Mouse (Mus musculus) embryo, embryonic 11.5 days (tissue): ENCODE data around the gene Fyn.
A peak's percentile ranks its signal among the peaks of the same experiment; 100 is the strongest.

Source experiments
- DNase-seq: peaks from one replicate; pipeline ENCODE4 v3.0.0-alpha.2; 2012; ENCODE audit warnings: low read depth, low spot score

Gene Fyn

GRCm38 (mm10) chr10:39535347-39535746, 166.7 kb downstream of the Fyn start:
- no peak for DNase-seq

- no peak for DNase-seq
Observed at GRCm38 (mm10) chr10:39536258-39536657, 167.6 kb downstream of the Fyn start.

GRCm38 (mm10) chr10:39540012-39540647, 171.5 kb downstream of the Fyn start:
- DNase-seq, result no peak

GRCm38 (mm10) chr10:39540995-39541394, 172.3 kb downstream of the Fyn start:
- no peak for DNase-seq

- DNase-seq, result no peak
Observed at GRCm38 (mm10) chr10:39541451-39541874, 172.8 kb downstream of the Fyn start.

- DNase-seq, result no peak
Observed at GRCm38 (mm10) chr10:39541951-39542521, 173.4 kb downstream of the Fyn start.

GRCm38 (mm10) chr10:39542535-39543257, 174.0 kb downstream of the Fyn start:
- no peak for DNase-seq

- DNase-seq, result no peak
Observed at GRCm38 (mm10) chr10:39543258-39543770, 174.7 kb downstream of the Fyn start.

- DNase-seq, result no peak
Observed at GRCm38 (mm10) chr10:39547369-39548074, 178.9 kb downstream of the Fyn start.

GRCm38 (mm10) chr10:39550791-39551190, 182.1 kb downstream of the Fyn start:
- DNase-seq, result no peak

GRCm38 (mm10) chr10:39551637-39552185, 183.1 kb downstream of the Fyn start:
- DNase-seq, result no peak

GRCm38 (mm10) chr10:39552351-39552814, 183.7 kb downstream of the Fyn start:
- DNase-seq, result no peak

- no peak for DNase-seq
Observed at GRCm38 (mm10) chr10:39552903-39553302, 184.2 kb downstream of the Fyn start.

- DNase-seq, result peak; percentile 50
Observed at GRCm38 (mm10) chr10:39555289-39555715, 186.6 kb downstream of the Fyn start.

- no peak for DNase-seq
Observed at GRCm38 (mm10) chr10:39555740-39556139, 187.1 kb downstream of the Fyn start.

GRCm38 (mm10) chr10:39557360-39557759, 188.7 kb downstream of the Fyn start:
- no peak for DNase-seq

- DNase-seq, result no peak
Observed at GRCm38 (mm10) chr10:39557851-39558250, 189.2 kb downstream of the Fyn start.

- DNase-seq, result no peak
Observed at GRCm38 (mm10) chr10:39558492-39559005, 189.9 kb downstream of the Fyn start.

- DNase-seq, result no peak
Observed at GRCm38 (mm10) chr10:39559321-39559720, 190.7 kb downstream of the Fyn start.

- DNase-seq, result no peak
Observed at GRCm38 (mm10) chr10:39562383-39562782, 193.7 kb downstream of the Fyn start.

- no peak for DNase-seq
Observed at GRCm38 (mm10) chr10:39563552-39564223, 195.0 kb downstream of the Fyn start.
